Mouse (Mus musculus): ENCODE results near the gene Clec11a.

GRCm38 (mm10) chr7:44334139-44334538 is 27.4 kb upstream of the Clec11a start:
- TF ChIP-seq CTCF (IDR thresholded peaks at IDR 0.05; ENCODE audit: low read depth) (no peak), EP300 (IDR thresholded peaks at IDR 0.05; ENCODE audit: low read depth) (no peak)

Measured in liver, embryonic 14.5 days (tissue).